Mouse (Mus musculus) heart, embryonic 13.5 days (tissue): Measurements from ENCODE around the gene Gng8. TPM values are rescaled to one million over a fixed set of nuclear protein-coding genes. Genes with fewer than 3 reads are reported as not detected.

Experiments
- ATAC-seq: fragments of 200-750 bp; cut with Nextera tagmentation; 2 replicates; pipeline ENCODE4 v1.8.0; 2017; ENCODE audit warnings: moderate TSS enrichment; ENCODE audit not compliant: insufficient number of reproducible peaks, low FRiP score, low TSS enrichment; ENCODE audit errors: extremely low read depth
- H3K27ac ChIP-seq: fragments of 300-500 bp; sonication (generic); replicated peaks from 2 replicates; pipeline ENCODE4 v1.5.1; 2015; ENCODE audit warnings: moderate library complexity, mild to moderate bottlenecking, inconsistent platforms
- H3K27me3 ChIP-seq: fragments of 300-500 bp; sonication (generic); replicated peaks from 2 replicates; pipeline ENCODE4 v1.6.1; 2015; ENCODE audit warnings: mild to moderate bottlenecking, inconsistent platforms
- H3K36me3 ChIP-seq: fragments of 300-500 bp; sonication (generic); 2 replicates; pipeline ENCODE4 v1.6.1; 2015; ENCODE audit warnings: mild to moderate bottlenecking, inconsistent platforms
- H3K4me1 ChIP-seq: fragments of 300-500 bp; sonication (generic); 2 replicates; pipeline ENCODE4 v1.6.1; 2015; ENCODE audit warnings: inconsistent platforms
- H3K4me2 ChIP-seq: fragments of 300-500 bp; sonication (generic); 2 replicates; pipeline ENCODE4 v1.6.1; 2015; ENCODE audit warnings: inconsistent platforms, mild to moderate bottlenecking, moderate library complexity
- H3K4me3 ChIP-seq: fragments of 300-500 bp; sonication (generic); 2 replicates; pipeline ENCODE4 v1.5.1; 2015; ENCODE audit warnings: moderate library complexity, mild to moderate bottlenecking, inconsistent platforms
- H3K9ac ChIP-seq: fragments of 300-500 bp; sonication (generic); 2 replicates; pipeline ENCODE4 v1.6.1; 2015; ENCODE audit warnings: inconsistent platforms, mild to moderate bottlenecking, moderate library complexity
- H3K9me3 ChIP-seq: fragments of 300-500 bp; sonication (generic); 2 replicates; pipeline ENCODE4 v1.6.1; 2016; ENCODE audit warnings: inconsistent platforms
- WGBS: fragments of 180-500 bp; shearing (Covaris S2); methylation state at CpG from one replicate; pipeline ENCODE4 v1.1.7; 2015; ENCODE audit warnings: mixed read lengths; 5-methylcytosine and 5-hydroxymethylcytosine counted together
- polyA plus RNA-seq: library from polyadenylated mRNA; unstranded; fragments of >200 nt; fragmentation: Nextera tagmentation; extraction: Ambion mirVana; gene quantifications from 2 replicates; pipeline ENCODE4 v1.2.1, GENCODE M21; 2015

Gene Gng8
- polyA plus RNA-seq, 1 experiment from 2014 or later, result 4.5 TPM

DNA sequence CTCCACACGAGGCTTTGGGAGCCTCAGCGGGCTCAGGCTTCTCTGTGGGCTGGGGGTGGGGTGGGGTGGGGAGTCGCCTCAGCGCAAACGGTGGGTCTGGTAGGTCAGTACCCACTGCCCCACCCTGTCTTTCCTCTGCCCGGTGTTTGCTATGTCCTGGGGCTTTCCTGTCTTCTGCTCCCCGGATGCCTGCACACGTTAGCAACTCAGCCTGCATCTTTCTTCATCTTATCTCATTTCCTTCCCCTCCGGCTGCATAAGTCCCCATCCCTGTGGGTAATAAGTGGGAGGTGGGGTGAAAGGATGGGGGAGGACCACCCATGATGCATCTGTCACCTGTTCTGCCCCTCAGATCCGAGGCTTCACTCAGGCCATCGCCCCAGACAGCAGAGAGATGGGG, 16.8 kb downstream of the Gng8 start:
- Histone ChIP-seq H3K9me3 (no peaks in the 10 kb centered on the region), H3K9ac (peak overlapping the region; percentile 41; the same call in 1 of the 2 replicates), H3K27ac (no peak overlapping the region), H3K36me3 (no peaks in the 10 kb centered on the region), H3K4me2 (peak overlapping the region; percentile 40), H3K4me1 (peaks cover 57% of the 10 kb centered on the region), H3K4me3 (peak overlapping the region; percentile 8; the same call in 1 of the 2 replicates), H3K27me3 (peaks cover 87% of the 10 kb centered on the region)
- WGBS, result 24% methylated on average over 11 of the region's 11 CpGs
- ATAC-seq, result no peak

DNA sequence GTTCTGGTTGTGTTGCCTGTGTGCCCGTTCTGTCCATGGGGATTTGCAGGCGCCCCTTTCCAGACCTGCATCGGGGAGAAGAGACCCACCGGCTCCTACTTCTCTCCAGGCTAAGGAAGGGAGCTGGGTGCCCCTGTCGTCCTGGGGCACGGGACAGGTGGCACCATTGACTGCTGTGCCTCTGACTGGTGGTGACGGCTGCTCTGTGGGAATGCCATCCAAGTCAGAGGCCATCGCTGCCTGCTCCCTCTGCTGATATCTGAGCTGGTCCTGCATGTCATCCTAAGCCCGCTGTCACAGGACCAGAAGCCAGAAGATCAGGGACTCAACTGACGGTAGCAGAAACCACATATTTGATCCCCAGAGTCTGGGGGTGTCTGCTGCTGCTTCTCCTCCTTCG, 17.3 kb downstream of the Gng8 start:
- Histone ChIP-seq H3K9me3 (no peaks in the 10 kb centered on the region), H3K27me3 (peaks cover 82% of the 10 kb centered on the region), H3K9ac (no peak overlapping the region), H3K27ac (no peak overlapping the region), H3K36me3 (0 out of 2 replicates have a peak, but pooled peaks cover under 1% of the 10 kb centered on the region), H3K4me3 (no peak overlapping the region), H3K4me1 (peaks cover 59% of the 10 kb centered on the region), H3K4me2 (no peak overlapping the region)
- WGBS, result 37% methylated on average over 11 of the region's 11 CpGs
- no peak for ATAC-seq

DNA sequence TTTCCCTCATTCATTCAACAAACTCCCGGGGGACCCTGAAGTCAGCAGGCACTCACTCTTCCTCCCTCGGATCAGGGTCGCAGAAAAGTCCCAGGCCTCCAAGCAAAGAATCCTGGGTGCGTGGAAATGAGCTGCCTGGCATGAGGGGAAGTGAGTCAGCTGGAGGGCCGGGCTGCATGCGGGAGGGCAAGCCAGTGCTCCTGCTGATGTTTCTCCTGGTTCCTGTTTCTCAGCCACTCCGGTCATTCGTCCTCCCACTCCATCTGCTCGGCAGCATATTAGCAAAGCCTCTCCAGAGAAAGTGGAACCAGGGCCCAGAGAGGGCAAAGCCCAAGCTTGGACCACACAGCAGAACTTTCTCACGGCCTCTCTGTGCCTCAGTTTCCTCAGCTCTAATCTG, 18.3 kb downstream of the Gng8 start:
- H3K9ac ChIP-seq, result no peak overlapping the region
- no peak for ATAC-seq
- H3K4me1 ChIP-seq, result peaks cover 52% of the 10 kb centered on the region
- peaks cover 11% of the 10 kb centered on the region for H3K36me3 ChIP-seq
- no peak overlapping the region for H3K4me3 ChIP-seq
- 32% methylated on average over 10 of the region's 10 CpGs for WGBS
- H3K27me3 ChIP-seq, result peaks cover 74% of the 10 kb centered on the region
- no peaks in the 10 kb centered on the region for H3K9me3 ChIP-seq
- H3K27ac ChIP-seq, result no peak overlapping the region
- no peak overlapping the region for H3K4me2 ChIP-seq

DNA sequence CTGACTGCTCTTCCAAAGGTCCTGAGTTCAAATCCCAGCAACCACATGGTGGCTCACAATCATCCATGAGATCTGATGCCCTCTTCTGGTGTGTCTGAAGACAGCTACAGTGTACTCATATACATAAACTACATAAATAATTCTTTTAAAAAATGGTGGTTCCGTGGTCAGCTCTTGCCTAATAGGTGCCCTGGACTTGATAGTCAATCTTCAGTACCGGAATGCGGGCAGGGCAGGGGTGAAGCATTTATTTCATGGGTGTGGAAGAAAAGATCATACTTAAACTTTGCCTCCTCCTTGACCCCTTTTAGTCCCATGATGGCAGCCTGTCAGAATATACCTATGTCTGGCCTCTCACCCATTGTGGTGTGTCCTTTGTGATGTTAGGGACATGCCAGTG, 20.3 kb downstream of the Gng8 start:
- Histone ChIP-seq H3K4me2 (no peak overlapping the region), H3K27me3 (peaks cover 58% of the 10 kb centered on the region), H3K4me1 (peaks cover 48% of the 10 kb centered on the region), H3K27ac (no peak overlapping the region), H3K9ac (no peak overlapping the region), H3K4me3 (no peak overlapping the region), H3K9me3 (no peaks in the 10 kb centered on the region), H3K36me3 (peaks cover 31% of the 10 kb centered on the region)
- ATAC-seq, result no peak
- 83% methylated on average over 3 of the region's 3 CpGs for WGBS

DNA sequence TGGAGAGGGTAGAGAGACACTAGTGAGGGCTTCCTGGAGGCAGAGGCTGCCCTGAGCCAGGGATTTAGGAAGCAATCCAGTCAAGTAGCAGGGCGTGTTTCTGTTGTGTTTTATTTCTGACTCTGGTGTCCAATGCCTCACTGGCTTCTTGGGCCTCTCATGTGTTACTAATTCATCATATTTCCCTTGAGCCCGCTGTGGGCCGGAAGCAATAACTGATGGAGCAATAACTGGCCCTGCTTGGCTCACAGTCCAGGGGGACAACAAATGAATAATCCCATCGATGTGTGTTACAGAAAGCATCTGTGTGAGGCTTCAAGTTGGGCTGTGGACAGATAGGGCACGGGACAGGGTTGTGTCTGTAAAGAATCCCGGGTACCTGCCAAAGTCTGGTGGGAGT, 20.8 kb downstream of the Gng8 start:
- H3K9me3 ChIP-seq, result no peaks in the 10 kb centered on the region
- WGBS, result 79% methylated on average over 6 of the region's 6 CpGs
- ATAC-seq, result no peak
- no peak overlapping the region for H3K4me3 ChIP-seq
- H3K4me1 ChIP-seq, result peaks cover 49% of the 10 kb centered on the region
- peaks cover 53% of the 10 kb centered on the region for H3K27me3 ChIP-seq
- no peak overlapping the region for H3K27ac ChIP-seq
- peaks cover 35% of the 10 kb centered on the region for H3K36me3 ChIP-seq
- H3K9ac ChIP-seq, result no peak overlapping the region
- no peak overlapping the region for H3K4me2 ChIP-seq

DNA sequence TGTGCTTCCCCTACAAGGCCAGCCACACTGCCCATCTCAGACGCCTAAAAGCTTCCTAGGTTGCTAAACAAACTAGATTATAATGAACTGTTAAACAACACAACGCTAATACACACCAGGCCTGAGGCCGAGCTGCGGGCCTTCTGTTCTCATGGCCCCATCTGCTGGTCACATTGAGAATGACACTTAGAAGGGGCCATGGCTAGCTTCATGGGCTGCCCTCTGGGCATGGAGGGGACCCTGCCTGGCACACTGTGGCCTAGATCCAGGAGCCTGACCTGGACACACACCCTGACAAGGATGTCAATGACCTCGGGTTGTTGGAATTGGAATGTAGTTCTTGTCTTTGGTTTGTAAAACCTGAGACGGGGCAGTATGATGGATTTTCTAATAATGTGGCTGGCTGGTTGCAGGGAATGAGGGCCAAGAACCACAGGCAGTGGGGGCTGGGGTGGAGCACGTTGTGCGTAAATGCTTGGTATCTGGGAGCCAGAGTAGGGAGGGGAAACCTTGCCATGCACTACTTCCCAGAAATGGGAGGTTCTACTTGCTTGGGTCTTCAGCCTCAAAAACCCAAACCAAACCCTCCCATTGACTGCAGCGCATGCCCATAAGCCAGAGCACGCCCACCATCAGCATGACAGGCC, 22.3 kb downstream of the Gng8 start:
- no peak overlapping the region for H3K4me3 ChIP-seq
- no peak overlapping the region for H3K9ac ChIP-seq
- WGBS, result 32% methylated on average over 10 of the region's 10 CpGs
- H3K27ac ChIP-seq, result no peak overlapping the region
- H3K9me3 ChIP-seq, result no peaks in the 10 kb centered on the region
- ATAC-seq, result no peak
- peaks cover 51% of the 10 kb centered on the region for H3K36me3 ChIP-seq
- peaks cover 42% of the 10 kb centered on the region for H3K27me3 ChIP-seq
- H3K4me1 ChIP-seq, result peaks cover 41% of the 10 kb centered on the region
- H3K4me2 ChIP-seq, result no peak overlapping the region

DNA sequence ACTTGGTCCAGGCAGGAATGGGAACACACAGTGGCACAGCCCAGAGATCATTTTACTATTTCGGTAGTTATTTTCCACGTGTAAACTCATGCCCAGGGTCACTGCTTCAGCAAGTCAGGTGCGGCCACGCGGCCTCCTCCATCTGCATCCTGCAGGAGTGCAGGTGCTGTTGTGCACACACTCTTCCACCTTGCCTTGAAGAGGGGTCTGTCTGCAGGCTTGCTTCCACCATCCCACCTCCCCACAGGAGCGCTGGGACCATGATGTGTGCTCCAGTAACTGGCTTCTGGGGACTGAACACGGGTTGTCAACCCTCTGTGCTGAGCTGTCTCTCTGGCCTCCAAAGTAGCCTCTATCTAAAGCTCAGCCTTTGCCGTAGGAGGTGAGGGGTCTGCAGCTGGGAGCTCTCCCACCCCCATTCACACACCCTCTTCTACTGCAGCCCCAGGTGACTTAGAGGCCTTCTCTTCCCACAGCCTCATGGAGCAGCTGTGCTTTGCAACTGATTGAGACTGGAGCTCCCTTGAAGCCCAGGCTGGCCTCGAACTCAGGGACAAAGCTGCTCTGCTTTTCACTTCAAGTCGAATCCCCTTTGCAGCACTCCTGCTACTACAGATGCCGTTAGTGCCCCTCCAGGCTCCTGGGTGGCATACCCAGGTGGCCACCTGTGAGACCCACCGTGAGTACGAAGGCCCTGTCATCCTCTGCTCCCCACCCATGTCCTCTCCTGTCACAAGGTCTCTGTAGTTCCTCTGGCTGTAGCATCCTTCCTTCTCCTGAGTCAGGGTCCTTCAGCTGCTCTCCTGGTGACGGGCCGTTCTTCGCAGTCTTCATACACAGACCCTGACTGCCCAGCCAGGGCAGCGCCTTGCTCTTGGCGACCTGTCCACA, 23.1 kb downstream of the Gng8 start:
- H3K4me1 ChIP-seq, result peaks cover 39% of the 10 kb centered on the region
- peaks cover 34% of the 10 kb centered on the region for H3K27me3 ChIP-seq
- H3K9ac ChIP-seq, result no peak overlapping the region
- H3K4me3 ChIP-seq, result no peak overlapping the region
- no peak overlapping the region for H3K4me2 ChIP-seq
- no peaks in the 10 kb centered on the region for H3K9me3 ChIP-seq
- H3K27ac ChIP-seq, result no peak overlapping the region
- ATAC-seq, result no peak
- 86% methylated on average over 18 of the region's 18 CpGs for WGBS
- peaks cover 59% of the 10 kb centered on the region for H3K36me3 ChIP-seq

DNA sequence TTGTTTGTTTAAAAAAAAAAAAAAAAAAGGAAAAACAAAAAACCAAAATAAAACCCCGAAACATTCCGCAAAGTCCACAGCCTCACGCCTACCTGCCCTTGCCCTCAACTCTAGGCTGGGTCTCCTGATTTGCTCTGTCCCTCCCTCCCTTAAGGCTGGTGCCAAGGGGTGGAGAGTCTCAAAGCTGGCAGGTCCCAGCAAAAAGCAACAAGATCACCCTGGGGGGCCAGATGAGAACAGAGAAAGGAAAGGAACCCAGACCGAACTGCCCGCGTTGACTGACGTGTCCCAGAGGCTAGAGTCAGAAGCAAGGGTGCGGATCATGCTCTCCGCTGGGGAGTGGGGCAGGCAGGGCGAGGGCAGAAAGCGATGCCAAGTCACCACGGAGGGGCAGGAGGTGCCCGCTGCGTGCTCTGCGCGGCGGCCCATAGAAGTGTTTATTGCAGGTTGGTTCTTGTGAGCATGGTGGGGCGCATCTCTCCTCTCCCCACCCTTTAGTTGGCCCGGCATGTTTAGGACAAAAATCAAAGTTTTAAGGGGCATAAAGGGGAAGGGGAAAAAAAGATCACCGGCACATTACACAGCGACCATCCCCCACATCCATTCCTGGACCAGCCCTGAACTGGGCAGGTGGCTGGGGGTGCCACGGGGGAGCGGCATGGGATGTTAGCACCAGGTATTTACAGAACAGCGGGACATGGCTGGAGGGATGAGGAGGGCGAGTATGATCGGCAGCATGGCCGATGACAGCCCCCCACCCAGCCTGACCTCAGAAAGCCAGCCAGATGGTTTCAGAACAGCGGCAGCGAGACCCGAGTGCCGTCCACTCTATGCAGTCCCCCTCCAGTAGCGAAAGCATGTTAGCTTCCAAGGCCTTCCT, 24.1 kb downstream of the Gng8 start:
- no peaks in the 10 kb centered on the region for H3K9me3 ChIP-seq
- no peak overlapping the region for H3K4me2 ChIP-seq
- peak overlapping the region; percentile 40; the same call in 1 of the 2 replicates for H3K9ac ChIP-seq
- WGBS, result 87% methylated on average over 32 of the region's 32 CpGs
- H3K27ac ChIP-seq, result no peak overlapping the region
- H3K27me3 ChIP-seq, result peaks cover 25% of the 10 kb centered on the region
- H3K36me3 ChIP-seq, result peaks cover 69% of the 10 kb centered on the region
- no peak overlapping the region for H3K4me3 ChIP-seq
- H3K4me1 ChIP-seq, result peaks cover 44% of the 10 kb centered on the region
- no peak for ATAC-seq

DNA sequence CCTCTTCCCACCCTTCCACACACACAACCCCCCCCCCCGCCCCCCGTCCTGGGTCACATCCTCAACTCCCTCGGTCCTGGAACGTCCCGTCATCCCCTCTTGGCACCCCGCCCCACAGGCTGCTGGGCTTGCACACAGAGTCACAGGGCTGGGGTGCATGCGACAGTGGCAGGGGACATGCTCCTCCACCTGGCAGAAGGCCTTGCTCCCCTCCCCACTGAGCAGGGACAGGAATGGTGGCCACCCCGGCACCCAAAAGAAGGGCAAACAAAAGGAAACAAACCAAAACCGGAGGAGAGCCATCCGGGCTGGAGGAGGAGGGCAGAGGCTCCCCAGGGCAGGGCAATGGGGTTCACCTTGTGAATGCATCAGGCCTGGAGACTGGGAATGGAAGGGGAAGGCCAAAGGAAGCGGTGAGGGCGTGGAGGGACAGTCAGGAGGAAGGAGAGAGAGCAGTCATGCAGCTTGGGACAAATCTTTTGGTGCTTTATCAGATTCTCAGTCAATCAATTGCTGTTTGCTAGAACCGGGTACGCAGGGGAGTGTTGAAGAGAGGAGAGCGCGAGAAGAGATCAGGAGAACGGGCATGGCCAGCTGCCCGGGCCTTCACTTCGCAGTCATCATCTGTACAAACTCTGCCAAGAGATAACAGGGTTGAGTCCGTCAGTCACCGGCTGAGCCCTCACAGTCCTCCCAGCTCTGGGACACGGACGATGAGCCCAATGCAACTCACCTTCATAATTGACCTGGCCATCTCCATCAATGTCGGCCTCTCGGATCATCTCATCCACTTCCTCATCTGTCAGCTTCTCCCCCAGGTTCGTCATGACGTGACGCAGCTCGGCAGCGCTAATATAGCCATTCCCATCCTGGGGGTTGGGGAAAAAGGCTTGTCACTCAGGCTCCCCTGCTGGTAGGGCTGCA, 25.0 kb downstream of the Gng8 start:
- Histone ChIP-seq H3K36me3 (peaks cover 78% of the 10 kb centered on the region), H3K4me2 (no peak overlapping the region), H3K4me1 (peaks cover 53% of the 10 kb centered on the region), H3K9me3 (no peaks in the 10 kb centered on the region), H3K27ac (no peak overlapping the region), H3K9ac (peak overlapping the region; percentile 40; the same call in 1 of the 2 replicates), H3K27me3 (peaks cover 16% of the 10 kb centered on the region), H3K4me3 (no peak overlapping the region)
- WGBS, result 52% methylated on average over 30 of the region's 30 CpGs
- no peak for ATAC-seq

DNA sequence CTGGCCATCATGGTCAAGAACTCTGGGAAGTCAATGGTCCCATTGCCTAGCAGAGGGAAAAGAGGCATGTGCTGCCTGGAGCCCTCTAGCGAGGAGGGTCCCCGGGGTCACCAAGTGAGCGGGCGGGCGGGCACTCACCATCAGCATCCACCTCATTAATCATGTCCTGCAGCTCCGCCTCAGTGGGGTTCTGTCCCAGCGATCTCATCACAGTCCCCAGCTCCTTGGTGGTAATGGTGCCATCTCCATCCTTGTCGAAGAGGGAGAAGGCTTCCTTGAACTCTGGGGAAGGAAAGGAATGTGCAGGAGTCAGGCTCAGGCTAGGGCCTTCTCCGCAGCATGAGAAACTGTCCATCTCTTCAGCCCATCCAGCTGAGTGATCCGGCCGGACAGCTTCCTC, 25.9 kb downstream of the Gng8 start:
- H3K4me1 ChIP-seq, result peaks cover 61% of the 10 kb centered on the region
- H3K4me3 ChIP-seq, result no peak overlapping the region
- H3K27ac ChIP-seq, result no peak overlapping the region
- H3K4me2 ChIP-seq, result no peak overlapping the region
- no peaks in the 10 kb centered on the region for H3K9me3 ChIP-seq
- H3K36me3 ChIP-seq, result peaks cover 79% of the 10 kb centered on the region
- H3K9ac ChIP-seq, result no peak overlapping the region
- no peak for ATAC-seq
- 67% methylated on average over 11 of the region's 11 CpGs for WGBS
- H3K27me3 ChIP-seq, result peaks cover 10% of the 10 kb centered on the region
